Mouse (Mus musculus) heart, adult 2 months (tissue): Measurements from ENCODE around the gene Ccdc69. TPM values are rescaled to one million over a fixed set of nuclear protein-coding genes. Genes with fewer than 3 reads are reported as not detected.
A peak's percentile ranks its signal among the peaks of the same experiment; 100 is the strongest.

Source experiments
- DNase-seq, 2 experiments: peaks; one replicate each; pipeline ENCODE4 v3.0.0; 2021
- H3K27ac ChIP-seq: fragments of 200-600 bp; 2 replicates; pipeline ENCODE4 v1.8.1; 2022
- H3K27me3 ChIP-seq: fragments of 200-500 bp; 2 replicates; pipeline ENCODE4 v1.6.1; 2012; ENCODE audit warnings: mild to moderate bottlenecking, low read length, inconsistent platforms, mixed read lengths; ENCODE audit not compliant: control insufficient read depth, insufficient read depth
- H3K36me3 ChIP-seq: fragments of 200-500 bp; 2 replicates; pipeline ENCODE4 v1.6.1; 2012; ENCODE audit warnings: low read length, inconsistent platforms; ENCODE audit not compliant: control insufficient read depth, insufficient read depth
- H3K4me1 ChIP-seq: fragments of 200-500 bp; 2 replicates; pipeline ENCODE4 v1.6.1; 2011; ENCODE audit warnings: low read length; ENCODE audit not compliant: control insufficient read depth, insufficient read depth
- H3K4me3 ChIP-seq: fragments of 200-600 bp; 2 replicates; pipeline ENCODE4 v1.8.1; 2022
- H3K79me2 ChIP-seq: fragments of 200-500 bp; replicated peaks from 2 replicates; pipeline ENCODE4 v1.6.1; 2012; ENCODE audit warnings: mild to moderate bottlenecking, inconsistent platforms, low read length, moderate library complexity, mixed read lengths; ENCODE audit not compliant: control insufficient read depth, insufficient read depth
- H3K9ac ChIP-seq: fragments of 200-500 bp; 2 replicates; pipeline ENCODE4 v1.6.1; 2012; ENCODE audit warnings: low read depth, mild to moderate bottlenecking, control low read depth, inconsistent platforms, low read length, mixed read lengths
- CTCF ChIP-seq: fragments of 200-600 bp; IDR thresholded peaks from 2 replicates; pipeline ENCODE4 v1.8.1; 2022; ENCODE audit warnings: antibody characterized with exemption, mild to moderate bottlenecking, moderate library complexity
- EP300 ChIP-seq: fragments of 200-500 bp; IDR thresholded peaks from 2 replicates; pipeline ENCODE4 v1.6.1; 2011; ENCODE audit warnings: low read depth, low read length, control low read depth; ENCODE audit not compliant: insufficient read depth
- POLR2A ChIP-seq: fragments of 200-500 bp; IDR thresholded peaks from 2 replicates; pipeline ENCODE4 v1.6.1; 2011; ENCODE audit warnings: mild to moderate bottlenecking, low read depth, low read length, control low read depth; ENCODE audit not compliant: insufficient read depth
- WGBS: fragments of 180-500 bp; shearing (Covaris S2); methylation state at CpG from one replicate; pipeline ENCODE4 v1.1.7; 2018; 5-methylcytosine and 5-hydroxymethylcytosine counted together
- intact Hi-C: fragments of 180-260 bp; cut with DNase I; formaldehyde crosslinking; loops from one replicate; pipeline ENCODE4 v1.15.1; 2025
- polyA plus RNA-seq: library from polyadenylated mRNA; depleted of rRNA; stranded (reverse); fragments of >200 nt; gene quantifications from 2 replicates; pipeline ENCODE4 v1.2.3, GENCODE M21; 2012
- total RNA-seq, 2 experiments: library from RNA; stranded (reverse); gene quantifications; 2 replicates each; pipeline ENCODE4 v1.2.3; 2021

Gene Ccdc69
- total and polyA plus RNA-seq, 3 experiments, result 6.5 to 9.7 (median 9.2) TPM

- Histone ChIP-seq H3K9ac (no peak overlapping the region), H3K4me1 (no peaks in the 10 kb centered on the region), H3K79me2 (no peaks in the 10 kb centered on the region), H3K27me3 (no peaks in the 10 kb centered on the region), H3K27ac (no peak overlapping the region), H3K4me3 (no peak overlapping the region), H3K36me3 (no peaks in the 10 kb centered on the region; the same call in 1 of the 2 replicates)
- WGBS, result 35% methylated on average over 2 of the region's 2 CpGs
- peak in 1 of 2 experiments; percentile 29 for DNase-seq
- TF ChIP-seq EP300 (peak; percentile 65; the same call in 1 of the 2 replicates), CTCF (no peak)
- intact Hi-C loops, result no loop called here
Observed at GRCm38 (mm10) chr11:55069023-55069422, 8.9 kb downstream of the Ccdc69 start.

GRCm38 (mm10) chr11:55066921-55067320 is 11.0 kb downstream of the Ccdc69 start:
- H3K4me3 ChIP-seq, result no peak overlapping the region
- no peaks in the 10 kb centered on the region for H3K27me3 ChIP-seq
- no peaks in the 10 kb centered on the region for H3K79me2 ChIP-seq
- peaks cover 3% of the 10 kb centered on the region for H3K36me3 ChIP-seq
- DNase-seq, result no peak
- TF ChIP-seq CTCF (no peak), POLR2A (no peak), EP300 (no peak)
- 74% methylated on average over 4 of the region's 4 CpGs for WGBS
- intact Hi-C loops, result no loop called here
- no peak overlapping the region for H3K27ac ChIP-seq
- peaks cover 6% of the 10 kb centered on the region for H3K4me1 ChIP-seq
- H3K9ac ChIP-seq, result no peak overlapping the region

GRCm38 (mm10) chr11:55062856-55063255 is 15.1 kb downstream of the Ccdc69 start:
- DNase-seq, result no peak
- H3K27me3 ChIP-seq, result no peaks in the 10 kb centered on the region
- no peak for TF ChIP-seq CTCF
- H3K4me3 ChIP-seq, result no peak overlapping the region
- H3K9ac ChIP-seq, result no peak overlapping the region
- no peak overlapping the region for H3K27ac ChIP-seq
- 22% methylated on average over 5 of the region's 5 CpGs for WGBS
- H3K36me3 ChIP-seq, result peaks cover 4% of the 10 kb centered on the region
- intact Hi-C loops, result no loop called here
- H3K79me2 ChIP-seq, result no peaks in the 10 kb centered on the region
- peaks cover 13% of the 10 kb centered on the region for H3K4me1 ChIP-seq

GRCm38 (mm10) chr11:55060802-55061201 is 17.1 kb downstream of the Ccdc69 start:
- H3K4me1 ChIP-seq, result peaks cover 13% of the 10 kb centered on the region
- no peaks in the 10 kb centered on the region for H3K79me2 ChIP-seq
- H3K9ac ChIP-seq, result no peak overlapping the region
- no peak for TF ChIP-seq CTCF
- intact Hi-C loops, result no loop called here
- DNase-seq, result no peak
- peaks cover 4% of the 10 kb centered on the region for H3K36me3 ChIP-seq
- H3K27ac ChIP-seq, result no peak overlapping the region; the same call in 1 of the 2 replicates
- WGBS, result 57% methylated on average over 5 of the region's 5 CpGs
- no peaks in the 10 kb centered on the region for H3K27me3 ChIP-seq
- H3K4me3 ChIP-seq, result no peak overlapping the region

GRCm38 (mm10) chr11:55057511-55057910 is 20.4 kb downstream of the Ccdc69 start:
- Histone ChIP-seq H3K36me3 (peaks cover 2% of the 10 kb centered on the region), H3K79me2 (no peaks in the 10 kb centered on the region), H3K27me3 (no peaks in the 10 kb centered on the region), H3K4me1 (peaks cover 8% of the 10 kb centered on the region), H3K27ac (no peak overlapping the region), H3K9ac (no peak overlapping the region), H3K4me3 (no peak overlapping the region)
- TF ChIP-seq CTCF (peak; percentile 49), POLR2A (no peak)
- no peak for DNase-seq
- intact Hi-C loops, result no loop called here
- WGBS, result 84% methylated on average over 3 of the region's 3 CpGs

- intact Hi-C loops, result no loop called here
- H3K36me3 ChIP-seq, result no peaks in the 10 kb centered on the region
Observed at GRCm38 (mm10) chr11:55050837-55051510, 27.0 kb downstream of the Ccdc69 start.

More at GRCm38 (mm10) chr11:55050837-55051510, 27.0 kb downstream of the Ccdc69 start:
- no peak for TF ChIP-seq EP300
- TF ChIP-seq CTCF, result no peak
- TF ChIP-seq POLR2A, result no peak
- WGBS, result 57% methylated on average over 7 of the region's 7 CpGs
- Histone ChIP-seq H3K27me3 (no peaks in the 10 kb centered on the region), H3K79me2 (no peaks in the 10 kb centered on the region), H3K4me1 (peaks cover 1% of the 10 kb centered on the region), H3K4me3 (no peak overlapping the region), H3K9ac (no peak overlapping the region), H3K27ac (peak overlapping the region; percentile 7; the same call in 1 of the 2 replicates)
- DNase-seq, result peak in 1 of 2 experiments; percentile 18
